Mouse (Mus musculus) ES-Bruce4 (cell line): Measurements from ENCODE around the gene Ranbp17.

ENCODE experiments used
- CTCF ChIP-seq: IDR thresholded peaks from one replicate; pipeline ENCODE4 v1.8.1; 2011; ENCODE audit warnings: low read depth, low read length
- EP300 ChIP-seq: IDR thresholded peaks from 2 replicates; pipeline ENCODE4 v1.6.1; 2011; ENCODE audit warnings: low read depth, low read length; ENCODE audit not compliant: insufficient read depth
- POLR2A ChIP-seq: IDR thresholded peaks from one replicate; pipeline ENCODE4 v1.8.1; 2011; ENCODE audit warnings: low read length; ENCODE audit not compliant: insufficient read depth

- TF ChIP-seq CTCF, result no peak
- TF ChIP-seq EP300, result no peak
- no peak for TF ChIP-seq POLR2A
Measured at GRCm38 (mm10) chr11:33396275-33396674, 117.3 kb downstream of the Ranbp17 start.
